Mouse (Mus musculus) CH12.LX (cell line): ENCODE measurements at regions not wholly inside any gene's neighbourhood (a gene's known extent, or its start where the extent isn't known, plus 50 kb on each side); places are given as distances from the start of the nearest gene placed in this dataset.
A peak's percentile ranks its signal among the peaks of the same experiment; 100 is the strongest.

Experiments
- DNase-seq: peaks from one replicate; pipeline ENCODE4 v3.0.0-alpha.2; 2013; ENCODE audit errors: extremely low read depth
- H3K27ac ChIP-seq: 2 replicates; pipeline ENCODE4 v1.5.1; 2012; ENCODE audit warnings: low read depth, mild to moderate bottlenecking, control low read depth, moderate library complexity; ENCODE audit not compliant: insufficient read depth
- H3K27me3 ChIP-seq: replicated peaks from 2 replicates; pipeline ENCODE3; 2012; ENCODE audit warnings: inconsistent platforms
- H3K36me3 ChIP-seq, 2 experiments: replicated peaks in 1 of 2; 2 replicates each; pipeline versions ENCODE3 to v1.6.1; 2012; ENCODE audit warnings: inconsistent platforms in 1 of 2, low read length in 1 of 2, mild to moderate bottlenecking in 1 of 2, mixed read lengths in 1 of 2, moderate library complexity in 1 of 2; ENCODE audit not compliant: control insufficient read depth in 1 of 2, insufficient read depth in 1 of 2
- H3K4me1 ChIP-seq, 2 experiments: 2 replicates each; pipeline ENCODE4 v1.6.1; 2012; ENCODE audit warnings: inconsistent platforms in 1 of 2, moderate library complexity in 1 of 2; ENCODE audit not compliant: insufficient read depth in 2 of 2, control insufficient read depth in 1 of 2
- H3K4me2 ChIP-seq: 2 replicates; pipeline ENCODE4 v1.6.1; 2012; ENCODE audit warnings: low read depth, mild to moderate bottlenecking, control low read depth; ENCODE audit not compliant: poor library complexity, insufficient read depth, severe bottlenecking
- H3K4me3 ChIP-seq, 3 experiments: fragments of 150-350 bp in 1 of 3; sonication (generic) in 1 of 3; replicated peaks in 1 of 3; 2 replicates each; pipeline versions ENCODE3 to v1.5.1; 2011 to 2012; ENCODE audit warnings: low read depth in 2 of 3, low read length in 2 of 3, mild to moderate bottlenecking in 2 of 3, moderate library complexity in 2 of 3, control low read depth in 1 of 3, improper control_type of control experiment in 1 of 3, inconsistent platforms in 1 of 3, mixed read lengths in 1 of 3; ENCODE audit not compliant: poor library complexity in 1 of 3
- H3K79me2 ChIP-seq: replicated peaks from 2 replicates; pipeline ENCODE4 v1.6.1; 2012; ENCODE audit warnings: mild to moderate bottlenecking, moderate library complexity; ENCODE audit not compliant: control insufficient read depth, poor library complexity, insufficient read depth, severe bottlenecking; ENCODE audit errors: extremely low read depth
- H3K9ac ChIP-seq: 2 replicates; pipeline ENCODE4 v1.6.1; 2012; ENCODE audit warnings: low read depth, mild to moderate bottlenecking, control low read depth, moderate library complexity; ENCODE audit not compliant: insufficient read depth
- H3K9me3 ChIP-seq: replicated peaks from 2 replicates; pipeline ENCODE3; 2012; ENCODE audit warnings: low read length, inconsistent platforms, mixed read lengths
- CHD1 ChIP-seq: IDR thresholded peaks from 2 replicates; pipeline ENCODE4 v1.6.1; 2012; ENCODE audit warnings: low read depth, low read length, improper control_type of control experiment, inconsistent platforms
- CHD2 ChIP-seq: IDR thresholded peaks from 2 replicates; pipeline ENCODE4 v1.6.1; 2011; ENCODE audit warnings: low read length, improper control_type of control experiment
- ELF1 ChIP-seq: IDR thresholded peaks from 2 replicates; pipeline ENCODE4 v1.6.1; 2014; ENCODE audit warnings: low read depth, mild to moderate bottlenecking, inconsistent platforms, low read length, improper control_type of control experiment
- EP300 ChIP-seq: IDR thresholded peaks from 2 replicates; pipeline ENCODE4 v1.6.1; 2011; ENCODE audit warnings: low read length, improper control_type of control experiment
- ETS1 ChIP-seq: conservative IDR thresholded peaks from 2 replicates; pipeline ENCODE4 v1.6.1; 2012; ENCODE audit warnings: low read depth, mild to moderate bottlenecking, inconsistent platforms, low read length, improper control_type of control experiment, moderate library complexity
- GABPA ChIP-seq: IDR thresholded peaks from 2 replicates; pipeline ENCODE4 v1.6.1; 2012; ENCODE audit warnings: low read depth, low read length, improper control_type of control experiment, inconsistent platforms; ENCODE audit not compliant: insufficient replicate concordance
- HCFC1 ChIP-seq: IDR thresholded peaks from 2 replicates; pipeline ENCODE4 v1.6.1; 2012; ENCODE audit warnings: low read depth, mild to moderate bottlenecking, inconsistent platforms, low read length, improper control_type of control experiment
- IRF4 ChIP-seq: IDR thresholded peaks from 2 replicates; pipeline ENCODE4 v1.6.1; 2014; ENCODE audit warnings: low read depth, mild to moderate bottlenecking, inconsistent platforms, low read length, improper control_type of control experiment
- KAT2A ChIP-seq: IDR thresholded peaks from 2 replicates; pipeline ENCODE4 v1.6.1; 2012; ENCODE audit warnings: low read length, improper control_type of control experiment, inconsistent platforms; ENCODE audit not compliant: insufficient replicate concordance
- MAFK ChIP-seq: IDR thresholded peaks from 2 replicates; pipeline ENCODE4 v1.6.1; 2011; ENCODE audit warnings: low read length, improper control_type of control experiment; ENCODE audit not compliant: insufficient replicate concordance
- MYC ChIP-seq: IDR thresholded peaks from 2 replicates; pipeline ENCODE4 v1.6.1; 2011; ENCODE audit warnings: low read depth, mild to moderate bottlenecking, improper control_type of control experiment, low read length
- NELFE ChIP-seq: IDR thresholded peaks from 2 replicates; pipeline ENCODE4 v1.6.1; 2011; ENCODE audit warnings: low read depth, low read length, improper control_type of control experiment
- PAX5 ChIP-seq: IDR thresholded peaks from 2 replicates; pipeline ENCODE4 v1.6.1; 2012; ENCODE audit warnings: low read length, inconsistent platforms, mixed read lengths
- POLR2AphosphoS2 ChIP-seq: IDR thresholded peaks from 2 replicates; pipeline ENCODE4 v1.6.1; 2011; ENCODE audit warnings: low read depth, low read length, improper control_type of control experiment
- RAD21 ChIP-seq: IDR thresholded peaks from 2 replicates; pipeline ENCODE4 v1.6.1; 2011; ENCODE audit warnings: low read depth, mild to moderate bottlenecking, low read length, improper control_type of control experiment, moderate library complexity
- RCOR1 ChIP-seq: conservative IDR thresholded peaks from 2 replicates; pipeline ENCODE4 v1.6.1; 2012; ENCODE audit warnings: low read depth, mild to moderate bottlenecking, inconsistent platforms, low read length, improper control_type of control experiment
- USF1 ChIP-seq: IDR thresholded peaks from 2 replicates; pipeline ENCODE4 v1.6.1; 2014; ENCODE audit warnings: low read depth, mild to moderate bottlenecking, inconsistent platforms, low read length, improper control_type of control experiment
- ZC3H11A ChIP-seq: IDR thresholded peaks from 2 replicates; pipeline ENCODE4 v1.6.1; 2012; ENCODE audit warnings: low read depth, mild to moderate bottlenecking, inconsistent platforms, low read length, improper control_type of control experiment
- dilution Hi-C: fragments of 300-500 bp; cut with MboI; formaldehyde crosslinking; loops from 2 replicates; pipeline ENCODE4 v1.14.3; 2020; ENCODE audit warnings: low sequenced_read_pairs; ENCODE audit not compliant: extremely low pct_unique_long_range_greater_than_20kb, extremely low pct_ligation_motif_present
- in situ Hi-C: fragments of 300-500 bp; cut with MboI; formaldehyde crosslinking; loops from 3 replicates; pipeline ENCODE4 v1.14.3; 2019; ENCODE audit warnings: low sequenced_read_pairs, low pct_ligation_motif_present, low pct_unique_long_range_greater_than_20kb, mixed read lengths

- H3K27me3 ChIP-seq: no peaks in the 10 kb centered on the region
- no peak overlapping the region for H3K9ac ChIP-seq
- H3K9me3 ChIP-seq: no peaks in the 10 kb centered on the region
- H3K36me3 ChIP-seq: no peaks in the 10 kb centered on the region
- H3K27ac ChIP-seq: no peak overlapping the region
- H3K4me3 ChIP-seq: no peak overlapping the region
- no peak for TF ChIP-seq RCOR1
- no peak for TF ChIP-seq NELFE
- TF ChIP-seq USF1: no peak
- TF ChIP-seq MAFK: no peak
- TF ChIP-seq HCFC1: no peak
- no peak for TF ChIP-seq RAD21
- no peak for TF ChIP-seq GABPA
- no peak for TF ChIP-seq EP300
- no peak for TF ChIP-seq CHD2
- TF ChIP-seq ZC3H11A: no peak
- no peak for TF ChIP-seq ELF1
- no peak for TF ChIP-seq IRF4
- no peak for TF ChIP-seq MYC
- no peaks in the 10 kb centered on the region for H3K79me2 ChIP-seq
- peaks cover 0 to 34% of the 10 kb centered on the region in 2 experiments; a peak in 3 of 4 replicates for H3K4me1 ChIP-seq
- dilution Hi-C loops: no loop called here
- no peak overlapping the region for H3K4me2 ChIP-seq
- DNase-seq: no peak
- in situ Hi-C loops: no loop called here
Observed at GRCm38 (mm10) chr11:79757513-79758071, 166.6 kb downstream of the Rab11fip4 start.

- in situ Hi-C loops: no loop called here
- Histone ChIP-seq H3K4me3 (no peak overlapping the region), H3K27me3 (no peaks in the 10 kb centered on the region), H3K4me1 (peaks cover 0 to 39% of the 10 kb centered on the region in 2 experiments; a peak in 3 of 4 replicates), H3K4me2 (no peak overlapping the region), H3K9me3 (no peaks in the 10 kb centered on the region), H3K9ac (no peak overlapping the region), H3K36me3 (no peaks in the 10 kb centered on the region), H3K79me2 (no peaks in the 10 kb centered on the region), H3K27ac (no peak overlapping the region)
- dilution Hi-C loops: no loop called here
- peak; percentile 41 for DNase-seq
- no peak for TF ChIP-seq KAT2A
- no peak for TF ChIP-seq CHD1
- peak; percentile 12 for TF ChIP-seq USF1
- no peak for TF ChIP-seq PAX5
- no peak for TF ChIP-seq ETS1
- TF ChIP-seq POLR2AphosphoS2: no peak
- no peak for TF ChIP-seq RAD21
Observed at GRCm38 (mm10) chr11:79756305-79756846, 165.4 kb downstream of the Rab11fip4 start.
